Mouse (Mus musculus): ENCODE results near the gene Abhd12b. TPM values are rescaled to one million over a fixed set of nuclear protein-coding genes. Genes with fewer than 3 reads are reported as not detected.
A peak's percentile ranks its signal among the peaks of the same experiment; 100 is the strongest.

Abhd12b gene
- polyA plus RNA-seq, 1 experiment, result not detected

- no peak overlapping the region for H3K4me3 ChIP-seq (ENCODE audit: insufficient read depth, low read length)
- no peaks in the 10 kb centered on the region; the same call in 1 of the 2 replicates for H3K4me1 ChIP-seq (ENCODE audit: control insufficient read depth, insufficient read depth, low read length)
- H3K27ac ChIP-seq (ENCODE audit: insufficient read depth, low read length), result no peak overlapping the region
- TF ChIP-seq CTCF (IDR thresholded peaks at IDR 0.05; ENCODE audit: borderline replicate concordance, insufficient read depth, low read length), result no peak
- no peak for TF ChIP-seq POLR2A (IDR thresholded peaks at IDR 0.05; ENCODE audit: low read depth, low read length)
Observed at GRCm38 (mm10) chr12:70216229-70216800, 62.4 kb downstream of the Abhd12b start.

- Histone ChIP-seq H3K4me3 (ENCODE audit: insufficient read depth, low read length) (no peak overlapping the region), H3K27ac (ENCODE audit: insufficient read depth, low read length) (no peak overlapping the region), H3K4me1 (ENCODE audit: control insufficient read depth, insufficient read depth, low read length) (no peaks in the 10 kb centered on the region; the same call in 1 of the 2 replicates)
- TF ChIP-seq POLR2A (IDR thresholded peaks at IDR 0.05; ENCODE audit: low read depth, low read length), result no peak
- no peak for TF ChIP-seq CTCF (IDR thresholded peaks at IDR 0.05; ENCODE audit: borderline replicate concordance, insufficient read depth, low read length)
Observed at GRCm38 (mm10) chr12:70218795-70219540, 65.0 kb downstream of the Abhd12b start.

GRCm38 (mm10) chr12:70221425-70221824 is 67.5 kb downstream of the Abhd12b start:
- TF ChIP-seq CTCF (IDR thresholded peaks at IDR 0.05; ENCODE audit: borderline replicate concordance, insufficient read depth, low read length) (no peak), POLR2A (IDR thresholded peaks at IDR 0.05; ENCODE audit: low read depth, low read length) (no peak)
- no peaks in the 10 kb centered on the region; the same call in 1 of the 2 replicates for H3K4me1 ChIP-seq (ENCODE audit: control insufficient read depth, insufficient read depth, low read length)
- H3K4me3 ChIP-seq (ENCODE audit: insufficient read depth, low read length), result no peak overlapping the region
- H3K27ac ChIP-seq (ENCODE audit: insufficient read depth, low read length), result no peak overlapping the region

GRCm38 (mm10) chr12:70223331-70223730 is 69.4 kb downstream of the Abhd12b start:
- Histone ChIP-seq H3K4me1 (ENCODE audit: control insufficient read depth, insufficient read depth, low read length) (no peaks in the 10 kb centered on the region), H3K27ac (ENCODE audit: insufficient read depth, low read length) (no peak overlapping the region), H3K4me3 (ENCODE audit: insufficient read depth, low read length) (no peak overlapping the region)
- TF ChIP-seq POLR2A (IDR thresholded peaks at IDR 0.05; ENCODE audit: low read depth, low read length), result no peak
- no peak for TF ChIP-seq CTCF (IDR thresholded peaks at IDR 0.05; ENCODE audit: borderline replicate concordance, insufficient read depth, low read length)

GRCm38 (mm10) chr12:70226655-70227054 is 72.7 kb downstream of the Abhd12b start:
- peak overlapping the region; percentile 16; the same call in 1 of the 2 replicates for H3K4me3 ChIP-seq (ENCODE audit: insufficient read depth, low read length)
- TF ChIP-seq CTCF (IDR thresholded peaks at IDR 0.05; ENCODE audit: borderline replicate concordance, insufficient read depth, low read length) (no peak), POLR2A (IDR thresholded peaks at IDR 0.05; ENCODE audit: low read depth, low read length) (no peak)
- no peak overlapping the region for H3K27ac ChIP-seq (ENCODE audit: insufficient read depth, low read length)
- no peaks in the 10 kb centered on the region for H3K4me1 ChIP-seq (ENCODE audit: control insufficient read depth, insufficient read depth, low read length)

- TF ChIP-seq POLR2A (IDR thresholded peaks at IDR 0.05; ENCODE audit: low read depth, low read length) (peak; percentile 77), CTCF (IDR thresholded peaks at IDR 0.05; ENCODE audit: borderline replicate concordance, insufficient read depth, low read length) (0 out of 2 replicates have a peak, but pooled peaks have one; percentile 14)
- Histone ChIP-seq H3K27ac (ENCODE audit: insufficient read depth, low read length) (no peak overlapping the region), H3K4me1 (ENCODE audit: control insufficient read depth, insufficient read depth, low read length) (no peaks in the 10 kb centered on the region), H3K4me3 (ENCODE audit: insufficient read depth, low read length) (peak overlapping the region; percentile 16)
Observed at GRCm38 (mm10) chr12:70227121-70227932, 73.4 kb downstream of the Abhd12b start.

GRCm38 (mm10) chr12:70228155-70228554 is 74.2 kb downstream of the Abhd12b start:
- H3K4me3 ChIP-seq (ENCODE audit: insufficient read depth, low read length), result no peak overlapping the region
- no peaks in the 10 kb centered on the region for H3K4me1 ChIP-seq (ENCODE audit: control insufficient read depth, insufficient read depth, low read length)
- H3K27ac ChIP-seq (ENCODE audit: insufficient read depth, low read length), result no peak overlapping the region
- TF ChIP-seq POLR2A (IDR thresholded peaks at IDR 0.05; ENCODE audit: low read depth, low read length) (no peak), CTCF (IDR thresholded peaks at IDR 0.05; ENCODE audit: borderline replicate concordance, insufficient read depth, low read length) (no peak)

- no peak for TF ChIP-seq POLR2A (IDR thresholded peaks at IDR 0.05; ENCODE audit: low read depth, low read length)
- no peak for TF ChIP-seq CTCF (IDR thresholded peaks at IDR 0.05; ENCODE audit: borderline replicate concordance, insufficient read depth, low read length)
- Histone ChIP-seq H3K4me3 (ENCODE audit: insufficient read depth, low read length) (no peak within 1 kb of the TSS), H3K4me1 (ENCODE audit: control insufficient read depth, insufficient read depth, low read length) (no peaks in the 10 kb centered on the region), H3K27ac (ENCODE audit: insufficient read depth, low read length) (no peak within 1 kb of the TSS)
Observed at GRCm38 (mm10) chr12:70231294-70231693, 77.4 kb downstream of the Abhd12b start, which contains the start of gene Pygl. Pygl (minus strand) TSS chr12:70231488.

- Histone ChIP-seq H3K4me1 (ENCODE audit: control insufficient read depth, insufficient read depth, low read length) (no peaks in the 10 kb centered on the region), H3K27ac (ENCODE audit: insufficient read depth, low read length) (no peak overlapping the region), H3K4me3 (ENCODE audit: insufficient read depth, low read length) (no peak overlapping the region)
- TF ChIP-seq POLR2A (IDR thresholded peaks at IDR 0.05; ENCODE audit: low read depth, low read length) (no peak), CTCF (IDR thresholded peaks at IDR 0.05; ENCODE audit: borderline replicate concordance, insufficient read depth, low read length) (no peak)
Observed at GRCm38 (mm10) chr12:70232020-70232544, 78.1 kb downstream of the Abhd12b start.

Other genes starting within 250 kb of the Abhd12b start
- 84.2 and 93.9 TPM in 2 replicates for gene Sav1, start 167.1 kb upstream of the Abhd12b start, polyA plus RNA-seq (2011; ENCODE audit: insufficient read length, low read depth, missing spikeins)
- gene Nin, start 40.4 kb upstream of the Abhd12b start, polyA plus RNA-seq (2011; ENCODE audit: insufficient read length, low read depth, missing spikeins), result 14.0 and 14.2 TPM in 2 replicates
- gene Pygl, start 77.3 kb downstream of the Abhd12b start, polyA plus RNA-seq (2011; ENCODE audit: insufficient read length, low read depth, missing spikeins), result 4.8 and 6.6 TPM in 2 replicates
- 0.47 and 0.74 TPM in 2 replicates for gene Trim9, start 193.5 kb downstream of the Abhd12b start, polyA plus RNA-seq (2011; ENCODE audit: insufficient read length, low read depth, missing spikeins)